Mouse (Mus musculus): ENCODE measurements around the gene Lsm14b. TPM values are rescaled to one million over a fixed set of nuclear protein-coding genes. Genes with fewer than 3 reads are reported as not detected.

Gene Lsm14b
- total and polyA plus RNA-seq, 3 experiments = 34.2 to 44.4 TPM; not detected in 1

GRCm38 (mm10) chr2:179998431-179998830 is 26.4 kb upstream of the Lsm14b start:
- no peak for DNase-seq (ENCODE audit: low read depth, low spot score)
- Histone ChIP-seq H3K4me1 (ENCODE audit: control insufficient read depth in 1 of 2, insufficient read depth in 2 of 2, low read length in 2 of 2) (peaks cover 0 to 3% of the 10 kb centered on the region in 2 experiments; a peak in 1 of 4 replicates), H3K79me2 (ENCODE audit: control insufficient read depth, insufficient read depth, low read length, poor library complexity) (no peaks in the 10 kb centered on the region), H3K27ac (ENCODE audit: control insufficient read depth, low read depth, low read length) (no peak overlapping the region), H3K36me3 (ENCODE audit: control insufficient read depth in 1 of 2, insufficient read depth in 2 of 2, low read length in 2 of 2) (no peaks in the 10 kb centered on the region; a peak in 1 of 4 replicates), H3K4me3 (ENCODE audit: control insufficient read depth in 1 of 2, insufficient read depth in 1 of 2, low read depth in 2 of 2, low read length in 2 of 2) (no peak overlapping the region), H3K9ac (ENCODE audit: control insufficient read depth, low read depth, low read length, poor library complexity, severe bottlenecking) (no peak overlapping the region), H3K27me3 (ENCODE audit: control insufficient read depth in 1 of 2, insufficient read depth in 2 of 2, low read length in 2 of 2) (peaks cover 10 to 11% of the 10 kb centered on the region in 2 experiments), H3K9me3 (replicated peaks; ENCODE audit: insufficient read depth, low read length) (no peaks in the 10 kb centered on the region)
- TF ChIP-seq SIN3A (IDR thresholded peaks at IDR 0.05; ENCODE audit: low read length) (no peak), MAFK (IDR thresholded peaks at IDR 0.05; ENCODE audit: borderline replicate concordance, low read depth, low read length) (no peak), ETS1 (IDR thresholded peaks at IDR 0.05; ENCODE audit: low read depth, low read length) (no peak), JUND (IDR thresholded peaks at IDR 0.05; ENCODE audit: low read depth, low read length) (no peak), TBP (IDR thresholded peaks at IDR 0.05; ENCODE audit: low read depth, low read length) (no peak), ZMIZ1 (IDR thresholded peaks at IDR 0.05; ENCODE audit: low read depth, low read length) (no peak), GATA1 (IDR thresholded peaks at IDR 0.05; ENCODE audit: low read depth, low read length) (no peak), MEF2A (IDR thresholded peaks at IDR 0.05; ENCODE audit: extremely low read depth, insufficient replicate concordance, low read depth, low read length, poor library complexity, severe bottlenecking) (no peak), BHLHE40 (IDR thresholded peaks at IDR 0.05; ENCODE audit: borderline replicate concordance, low read depth, low read length) (no peak), MXI1 (IDR thresholded peaks at IDR 0.05; ENCODE audit: low read depth, low read length) (no peak), MYC (IDR thresholded peaks at IDR 0.05; ENCODE audit: low read depth, low read length) (no peak), ZC3H11A (IDR thresholded peaks at IDR 0.05; ENCODE audit: low read depth, low read length) (no peak), ZKSCAN1 (IDR thresholded peaks at IDR 0.05; ENCODE audit: low read depth, low read length) (no peak), CHD2 (IDR thresholded peaks at IDR 0.05; ENCODE audit: low read length) (no peak), MAX (IDR thresholded peaks at IDR 0.05; ENCODE audit: low read length) (no peak), USF1 (IDR thresholded peaks at IDR 0.05; ENCODE audit: low read depth, low read length) (no peak), CTCF (IDR thresholded peaks at IDR 0.05 in 2 of 3, conservative IDR thresholded peaks at IDR 0.05 in 1 of 3; ENCODE audit: control insufficient read depth in 1 of 3, insufficient read depth in 1 of 3, low read depth in 2 of 3, low read length in 3 of 3, poor library complexity in 1 of 3, severe bottlenecking in 1 of 3) (no peak), NELFE (IDR thresholded peaks at IDR 0.05; ENCODE audit: low read depth, low read length) (no peak), UBTF (IDR thresholded peaks at IDR 0.05; ENCODE audit: borderline replicate concordance, insufficient read depth, low read depth, low read length) (no peak)

- Histone ChIP-seq H3K27ac (ENCODE audit: control insufficient read depth, low read depth, low read length) (no peak overlapping the region), H3K27me3 (ENCODE audit: control insufficient read depth in 1 of 2, insufficient read depth in 2 of 2, low read length in 2 of 2) (peaks cover 10 to 14% of the 10 kb centered on the region in 2 experiments), H3K36me3 (ENCODE audit: control insufficient read depth in 1 of 2, insufficient read depth in 2 of 2, low read length in 2 of 2) (no peaks in the 10 kb centered on the region; a peak in 1 of 4 replicates), H3K4me3 (ENCODE audit: control insufficient read depth in 1 of 2, insufficient read depth in 1 of 2, low read depth in 2 of 2, low read length in 2 of 2) (no peak overlapping the region), H3K9ac (ENCODE audit: control insufficient read depth, low read depth, low read length, poor library complexity, severe bottlenecking) (no peak overlapping the region), H3K79me2 (ENCODE audit: control insufficient read depth, insufficient read depth, low read length, poor library complexity) (no peaks in the 10 kb centered on the region), H3K9me3 (replicated peaks; ENCODE audit: insufficient read depth, low read length) (no peaks in the 10 kb centered on the region), H3K4me1 (ENCODE audit: control insufficient read depth in 1 of 2, insufficient read depth in 2 of 2, low read length in 2 of 2) (peaks cover 0 to 3% of the 10 kb centered on the region in 2 experiments; a peak in 1 of 4 replicates)
- TF ChIP-seq MAX (IDR thresholded peaks at IDR 0.05; ENCODE audit: low read length) (no peak), SIN3A (IDR thresholded peaks at IDR 0.05; ENCODE audit: low read length) (no peak), GABPA (IDR thresholded peaks at IDR 0.05; ENCODE audit: low read depth, low read length) (no peak), ELF1 (IDR thresholded peaks at IDR 0.05; ENCODE audit: low read depth, low read length) (no peak), EP300 (IDR thresholded peaks at IDR 0.05; ENCODE audit: low read depth in 1 of 2, low read length in 2 of 2) (no peak), POLR2AphosphoS5 (IDR thresholded peaks at IDR 0.05; ENCODE audit: borderline replicate concordance, low read depth, low read length) (no peak), USF2 (IDR thresholded peaks at IDR 0.05; ENCODE audit: borderline replicate concordance in 1 of 2, insufficient read depth in 1 of 2, low read depth in 1 of 2, low read length in 2 of 2) (no peak), KAT2A (conservative IDR thresholded peaks at IDR 0.05; ENCODE audit: low read depth, low read length) (no peak), POLR2AphosphoS2 (IDR thresholded peaks at IDR 0.05; ENCODE audit: low read length) (no peak)
- DNase-seq (ENCODE audit: low read depth, low spot score) = no peak
These were observed 23.2 kb upstream of the Lsm14b start for GRCm38 (mm10) chr2:180001635-180002034.
